Mouse (Mus musculus) left cerebral cortex, adult 2 months (tissue): ENCODE results near the gene Ntng1. TPM values are rescaled to one million over a fixed set of nuclear protein-coding genes. Genes with fewer than 3 reads are reported as not detected.

Source experiments
- DNase-seq, 2 experiments: peaks; one replicate each; pipeline ENCODE4 v3.0.0; 2021 to 2022; ENCODE audit warnings: low spot score in 2 of 2, mixed read lengths in 1 of 2; ENCODE audit errors: extremely low spot score in 1 of 2
- H3K27ac ChIP-seq: fragments of 200-600 bp; 2 replicates; pipeline ENCODE4 v1.8.1; 2022
- H3K4me3 ChIP-seq: fragments of 200-600 bp; 2 replicates; pipeline ENCODE4 v1.8.1; 2022
- CTCF ChIP-seq: fragments of 200-600 bp; IDR thresholded peaks from 2 replicates; pipeline ENCODE4 v1.8.1; 2022; ENCODE audit warnings: antibody characterized with exemption, mild to moderate bottlenecking, moderate library complexity
- intact Hi-C: fragments of 180-260 bp; cut with DNase I; formaldehyde crosslinking; loops from one replicate; pipeline ENCODE4 v1.15.1; 2025
- total RNA-seq, 2 experiments: library from RNA; stranded (reverse); gene quantifications; 2 replicates each; pipeline ENCODE4 v1.2.3; 2021

The Ntng1 gene
- total RNA-seq, 2 experiments from 2014 or later, result 33.2 to 38.2 TPM

DNA sequence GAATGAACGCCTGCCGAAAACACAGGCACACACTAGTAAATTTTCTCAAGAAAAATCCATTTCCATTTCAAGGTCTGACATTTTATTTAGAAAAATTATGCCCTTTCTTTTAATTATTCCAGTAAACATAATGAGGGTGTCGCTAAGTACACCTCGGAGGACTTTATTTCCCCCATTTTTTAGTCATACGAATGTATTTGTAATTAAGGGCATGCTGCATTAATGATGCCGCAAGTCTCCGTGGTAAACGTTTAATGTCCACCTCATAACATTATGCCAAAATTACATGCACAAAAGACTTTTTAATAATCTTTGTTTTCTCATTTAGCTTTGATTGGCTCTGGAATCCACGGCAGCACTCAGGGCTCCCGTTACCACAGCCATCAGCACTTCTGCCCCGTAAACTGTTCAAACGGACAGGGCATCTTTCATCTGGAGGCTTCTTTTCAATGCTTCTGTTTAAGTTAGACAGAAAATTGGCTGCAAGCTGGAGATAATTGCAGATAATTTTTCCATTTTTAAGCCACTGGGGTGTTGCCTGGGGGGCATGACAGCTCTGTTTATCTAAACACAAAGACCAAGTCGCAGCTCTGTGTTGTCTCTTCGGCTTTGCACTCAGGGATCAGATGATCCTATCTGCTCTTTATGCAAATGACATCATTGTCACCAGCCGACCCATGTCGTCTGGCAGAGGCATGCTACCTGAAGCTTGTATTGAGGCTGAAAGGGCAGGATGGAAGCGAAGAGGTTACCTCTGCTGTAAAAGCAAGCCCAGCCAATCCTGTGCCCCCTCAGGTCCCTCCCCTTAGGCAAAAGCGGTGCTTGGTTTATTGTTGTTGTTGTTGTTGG lies 12.5 kb downstream of the Ntng1 start:
- Histone ChIP-seq H3K4me3 (peak overlapping the region; percentile 13), H3K27ac (no peak overlapping the region)
- DNase-seq, result no peak
- no peak for TF ChIP-seq CTCF
- intact Hi-C loops, result no loop called here

DNA sequence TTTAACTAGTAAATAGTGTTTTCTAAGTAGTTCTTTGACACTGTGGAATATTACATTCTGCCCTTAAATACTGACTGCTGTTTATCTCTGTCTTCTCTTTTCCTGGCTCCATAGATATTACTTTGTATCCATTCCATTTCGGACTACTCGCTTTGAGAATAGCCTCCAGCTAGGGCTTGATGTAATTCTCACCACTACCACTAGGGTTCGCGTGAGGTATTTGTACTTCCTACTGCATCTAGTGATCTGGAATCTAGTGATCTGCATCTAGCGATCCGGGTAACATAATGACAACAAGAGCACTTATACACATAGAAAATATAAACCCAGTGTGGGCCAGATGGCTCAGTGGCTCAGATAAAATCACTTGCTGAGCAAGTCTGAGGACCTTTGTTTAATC lies 14.2 kb downstream of the Ntng1 start:
- TF ChIP-seq CTCF, result peak; percentile 45
- no peak for DNase-seq
- no peak overlapping the region for H3K27ac ChIP-seq
- intact Hi-C loops, result no loop called here
- no peak overlapping the region for H3K4me3 ChIP-seq

- DNase-seq, result no peak
- Histone ChIP-seq H3K4me3 (no peak overlapping the region), H3K27ac (no peak overlapping the region)
- peak; percentile 22; the same call in 1 of the 2 replicates for TF ChIP-seq CTCF
- intact Hi-C loops, result no loop called here
These were observed 37.8 kb downstream of the Ntng1 start for GRCm38 (mm10) chr3:110105982-110106381.

GRCm38 (mm10) chr3:110094407-110094806 lies 49.4 kb downstream of the Ntng1 start:
- Histone ChIP-seq H3K4me3 (no peak overlapping the region), H3K27ac (no peak overlapping the region)
- TF ChIP-seq CTCF, result no peak
- intact Hi-C loops, result no loop called here
- DNase-seq, result no peak

DNA sequence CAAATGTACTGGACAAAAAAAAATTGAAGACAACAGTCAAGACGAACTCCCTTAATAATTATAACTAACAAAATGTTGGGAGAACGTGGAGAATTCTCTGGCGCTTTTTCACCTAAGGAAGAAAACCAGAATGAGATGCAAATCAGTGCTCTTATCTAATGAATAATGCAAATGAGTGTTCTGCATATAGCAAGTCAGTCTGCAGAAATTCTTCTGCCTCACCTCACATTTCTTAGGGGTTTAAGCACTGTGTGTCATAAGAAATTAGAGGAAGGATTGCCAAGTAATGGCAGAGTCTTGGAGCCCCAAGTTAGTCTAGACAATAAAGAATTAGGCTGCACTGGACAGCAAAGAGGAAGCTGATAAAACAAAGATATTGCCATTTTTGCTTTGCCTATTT lies 49.8 kb downstream of the Ntng1 start:
- no peak overlapping the region for H3K27ac ChIP-seq
- intact Hi-C loops, result no loop called here

GRCm38 (mm10) chr3:110092521-110092920 lies 51.3 kb downstream of the Ntng1 start:
- intact Hi-C loops, result no loop called here
- no peak for TF ChIP-seq CTCF
- no peak for DNase-seq
- H3K4me3 ChIP-seq, result no peak overlapping the region
- no peak overlapping the region for H3K27ac ChIP-seq

More for the DNA sequence above, 49.8 kb downstream of the Ntng1 start:
- no peak for TF ChIP-seq CTCF
- DNase-seq, result no peak
- H3K4me3 ChIP-seq, result no peak overlapping the region

- Histone ChIP-seq H3K27ac (no peak overlapping the region), H3K4me3 (no peak overlapping the region)
- intact Hi-C loops, result no loop called here
- no peak for TF ChIP-seq CTCF
- no peak for DNase-seq
These were observed 56.6 kb downstream of the Ntng1 start for GRCm38 (mm10) chr3:110087189-110087588.

GRCm38 (mm10) chr3:110085336-110085735 lies 58.5 kb downstream of the Ntng1 start:
- Histone ChIP-seq H3K4me3 (no peak overlapping the region), H3K27ac (no peak overlapping the region)
- intact Hi-C loops, result no loop called here
- no peak for DNase-seq
- TF ChIP-seq CTCF, result no peak

GRCm38 (mm10) chr3:110064709-110065256 lies 79.0 kb downstream of the Ntng1 start:
- intact Hi-C loops, result no loop called here
- TF ChIP-seq CTCF, result no peak
- DNase-seq, result no peak
- Histone ChIP-seq H3K27ac (no peak overlapping the region), H3K4me3 (no peak overlapping the region)

DNA sequence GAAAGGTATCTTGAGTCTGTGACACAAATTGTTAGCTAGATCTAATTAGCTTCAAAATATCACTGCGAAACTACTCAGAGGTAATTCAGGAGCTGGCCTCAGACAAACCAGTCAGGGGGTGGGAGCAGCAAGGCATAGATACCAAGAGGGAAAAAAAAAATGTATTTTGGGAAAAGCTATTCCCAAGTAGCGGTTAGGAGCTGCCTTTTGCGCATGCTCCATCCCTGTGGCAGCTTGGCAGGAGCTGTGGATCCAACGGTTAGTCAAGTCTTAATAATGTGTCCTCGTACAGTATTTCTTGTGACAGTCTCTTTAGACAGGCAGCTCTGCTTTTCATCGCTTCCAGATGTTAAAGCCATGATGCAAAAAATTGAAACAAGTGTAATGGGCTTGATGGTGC lies 87.9 kb downstream of the Ntng1 start:
- intact Hi-C loops, result no loop called here
- H3K27ac ChIP-seq, result peak overlapping the region; percentile 21
- DNase-seq, result peak; percentile 14 to 30
- TF ChIP-seq CTCF, result no peak
- H3K4me3 ChIP-seq, result peak overlapping the region; percentile 39

DNA sequence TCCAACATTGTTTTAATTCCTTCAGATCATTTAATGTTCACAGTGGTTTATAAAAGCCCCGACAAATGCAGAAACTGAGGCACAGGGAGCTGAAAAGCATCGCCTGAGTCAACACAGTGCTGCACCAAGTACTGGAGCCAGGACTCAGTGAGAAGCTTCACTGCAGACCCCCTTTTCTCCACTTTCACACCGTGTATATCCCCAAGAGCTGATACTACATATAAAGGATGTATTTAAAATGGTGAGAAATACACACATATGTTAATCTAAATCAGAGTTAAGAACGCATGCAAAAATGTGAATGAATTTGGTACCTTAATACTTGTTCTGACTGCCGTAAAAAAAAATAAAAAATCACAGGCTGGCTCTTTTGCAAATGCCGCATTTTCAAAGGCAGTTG lies 88.4 kb downstream of the Ntng1 start:
- intact Hi-C loops, result no loop called here
- TF ChIP-seq CTCF, result no peak
- DNase-seq, result no peak
- Histone ChIP-seq H3K27ac (peak overlapping the region; percentile 21), H3K4me3 (peak overlapping the region; percentile 39)

GRCm38 (mm10) chr3:110054125-110054524 lies 89.7 kb downstream of the Ntng1 start:
- H3K27ac ChIP-seq, result no peak overlapping the region
- H3K4me3 ChIP-seq, result no peak overlapping the region
- intact Hi-C loops, result no loop called here
- TF ChIP-seq CTCF, result no peak
- no peak for DNase-seq

DNA sequence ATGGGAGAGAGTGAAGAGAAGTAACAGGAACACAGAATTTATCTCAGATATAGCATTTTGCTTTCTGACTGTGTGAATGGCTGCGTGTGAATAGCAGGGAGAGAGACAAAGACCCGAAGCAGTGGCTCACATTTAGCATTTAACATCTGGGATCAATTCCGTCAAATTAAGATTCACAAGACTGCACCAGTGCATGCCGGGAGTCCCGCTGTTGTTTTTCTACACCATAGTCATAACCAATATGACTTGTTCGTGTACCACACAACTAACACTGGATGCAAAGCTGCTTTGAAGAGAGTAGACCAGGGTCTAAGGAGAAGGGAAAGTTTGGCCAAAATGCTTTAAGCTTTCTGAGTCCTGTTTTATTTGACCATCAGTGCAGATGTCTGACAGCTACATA lies 95.7 kb downstream of the Ntng1 start:
- H3K4me3 ChIP-seq, result no peak overlapping the region
- TF ChIP-seq CTCF, result no peak
- no peak for DNase-seq
- intact Hi-C loops, result no loop called here
- H3K27ac ChIP-seq, result no peak overlapping the region
